Mouse (Mus musculus): Measurements from ENCODE around the gene Drp2. TPM values are rescaled to one million over a fixed set of nuclear protein-coding genes. Genes with fewer than 3 reads are reported as not detected.

The Drp2 gene
- polyA plus RNA-seq, 1 experiment from 2014 or later = 1.6 TPM

GRCm38 (mm10) chrX:134476290-134476689, 71.9 kb downstream of the Drp2 start, which contains the start of gene Taf7l:
Gene Taf7l (minus strand): TSS chrX:134476490.
- no peaks in the 10 kb centered on the region for H3K27me3 ChIP-seq (replicated peaks; ENCODE audit: control insufficient read depth, insufficient read depth, low read length)
- ATAC-seq (replicated peaks; ENCODE audit: low FRiP score, low TSS enrichment, low read depth) (no peak), DNase-seq (ENCODE audit: low spot score) (no peak)
- no peak within 1 kb of the TSS for H3K27ac ChIP-seq (ENCODE audit: low read depth)
- H3K36me3 ChIP-seq (ENCODE audit: control insufficient read depth, insufficient read depth, low read length) = no peaks in the 10 kb centered on the region
- no peaks in the 10 kb centered on the region for H3K4me1 ChIP-seq (replicated peaks; ENCODE audit: control insufficient read depth, insufficient read depth, low read length)
- no peak within 1 kb of the TSS for H3K9ac ChIP-seq (ENCODE audit: low read length)
- H3K4me3 ChIP-seq (ENCODE audit: low read depth, low read length) = no peak within 1 kb of the TSS
- 91% methylated on average over 25 of the region's 25 CpGs for WGBS
- peaks cover 9% of the 10 kb centered on the region; the same call in 1 of the 2 replicates for H3K9me3 ChIP-seq (ENCODE audit: control insufficient read depth, low read length)
- H3K4me2 ChIP-seq (ENCODE audit: low read length) = no peak within 1 kb of the TSS

- no peak for DNase-seq (ENCODE audit: low spot score)
- WGBS = 44% methylated on average over 3 of the region's 3 CpGs
- no peak overlapping the region for H3K9ac ChIP-seq (ENCODE audit: low read length)
- no peak overlapping the region for H3K27ac ChIP-seq (ENCODE audit: low read depth)
- no peak for ATAC-seq (replicated peaks; ENCODE audit: low FRiP score, low TSS enrichment, low read depth)
- H3K9me3 ChIP-seq (ENCODE audit: control insufficient read depth, low read length) = no peaks in the 10 kb centered on the region
- no peaks in the 10 kb centered on the region for H3K4me1 ChIP-seq (replicated peaks; ENCODE audit: control insufficient read depth, insufficient read depth, low read length)
- H3K4me2 ChIP-seq (ENCODE audit: low read length) = no peak overlapping the region
- H3K4me3 ChIP-seq (ENCODE audit: low read depth, low read length) = no peak overlapping the region
- no peaks in the 10 kb centered on the region for H3K27me3 ChIP-seq (replicated peaks; ENCODE audit: control insufficient read depth, insufficient read depth, low read length)
- no peaks in the 10 kb centered on the region for H3K36me3 ChIP-seq (ENCODE audit: control insufficient read depth, insufficient read depth, low read length)
These were observed 77.4 kb downstream of the Drp2 start for GRCm38 (mm10) chrX:134481720-134482119.

- ATAC-seq (replicated peaks; ENCODE audit: low FRiP score, low TSS enrichment, low read depth) (no peak), DNase-seq (ENCODE audit: low spot score) (no peak)
- Histone ChIP-seq H3K9ac (ENCODE audit: low read length) (no peak overlapping the region), H3K4me1 (replicated peaks; ENCODE audit: control insufficient read depth, insufficient read depth, low read length) (no peaks in the 10 kb centered on the region), H3K27ac (ENCODE audit: low read depth) (no peak overlapping the region), H3K36me3 (ENCODE audit: control insufficient read depth, insufficient read depth, low read length) (no peaks in the 10 kb centered on the region), H3K4me2 (ENCODE audit: low read length) (no peak overlapping the region), H3K4me3 (ENCODE audit: low read depth, low read length) (no peak overlapping the region), H3K27me3 (replicated peaks; ENCODE audit: control insufficient read depth, insufficient read depth, low read length) (no peaks in the 10 kb centered on the region), H3K9me3 (ENCODE audit: control insufficient read depth, low read length) (no peaks in the 10 kb centered on the region)
- 87% methylated on average over 8 of the region's 8 CpGs for WGBS
These were observed 96.3 kb downstream of the Drp2 start for GRCm38 (mm10) chrX:134500651-134501050.

Other genes starting within 250 kb of the Drp2 start
- gene Xkrx, start 242.5 kb upstream of the Drp2 start, polyA plus RNA-seq (2014; fragmentation: Nextera tagmentation; extraction: Ambion mirVana) = 0.16 TPM in 1 of 2 replicates, not detected in the other
- not detected in 2 replicates for gene Arl13a, start 217.1 kb upstream of the Drp2 start, polyA plus RNA-seq (2014; fragmentation: Nextera tagmentation; extraction: Ambion mirVana)
- gene Nox1, start 182.6 kb upstream of the Drp2 start, polyA plus RNA-seq (2014; fragmentation: Nextera tagmentation; extraction: Ambion mirVana) = 0.35 and 0.41 TPM in 2 replicates
- 24.3 and 24.4 TPM in 2 replicates for gene Trmt2b, start 127.6 kb upstream of the Drp2 start, polyA plus RNA-seq (2014; fragmentation: Nextera tagmentation; extraction: Ambion mirVana)
- gene Tmem35a, start 109.3 kb upstream of the Drp2 start, polyA plus RNA-seq (2014; fragmentation: Nextera tagmentation; extraction: Ambion mirVana) = 4.6 and 6.3 TPM in 2 replicates
- 33.8 and 36.1 TPM in 2 replicates for gene Cenpi, start 96.5 kb upstream of the Drp2 start, polyA plus RNA-seq (2014; fragmentation: Nextera tagmentation; extraction: Ambion mirVana)
- 0.15 TPM in 1 of 2 replicates, not detected in the other for gene Taf7l, start 71.9 kb downstream of the Drp2 start, polyA plus RNA-seq (2014; fragmentation: Nextera tagmentation; extraction: Ambion mirVana)
- 115 and 122 TPM in 2 replicates for gene Timm8a1, start 137.3 kb downstream of the Drp2 start, polyA plus RNA-seq (2014; fragmentation: Nextera tagmentation; extraction: Ambion mirVana)
- gene Btk, start 179.0 kb downstream of the Drp2 start, polyA plus RNA-seq (2014; fragmentation: Nextera tagmentation; extraction: Ambion mirVana) = 0.76 and 0.77 TPM in 2 replicates
- 523 and 609 TPM in 2 replicates for gene Rpl36a, start 181.1 kb downstream of the Drp2 start, polyA plus RNA-seq (2014; fragmentation: Nextera tagmentation; extraction: Ambion mirVana)
- 7.1 and 7.4 TPM in 2 replicates for gene Gla, start 196.6 kb downstream of the Drp2 start, polyA plus RNA-seq (2014; fragmentation: Nextera tagmentation; extraction: Ambion mirVana)
- gene Hnrnph2, start 196.6 kb downstream of the Drp2 start, polyA plus RNA-seq (2014; fragmentation: Nextera tagmentation; extraction: Ambion mirVana) = 84.7 and 93.2 TPM in 2 replicates

All from intestine, embryonic 14.5 days (tissue).